Mouse (Mus musculus): ENCODE measurements around the gene Kcnk13.
"Not testable (repeated sequence)": the region's sequence is repeated elsewhere in the genome, so short reads cannot be mapped to it uniquely, and the experiment has no call there.

Gene Kcnk13

GRCm38 (mm10) chr12:99965203-99966115 lies 1.2 kb downstream of the Kcnk13 start:
- peak in 1 of 2 experiments; percentile 18 for DNase-seq (ENCODE audit: low spot score in 2 of 2)

GRCm38 (mm10) chr12:99966116-99966770 lies 1.9 kb downstream of the Kcnk13 start:
- DNase-seq (ENCODE audit: low spot score in 2 of 2): no peak

- DNase-seq (ENCODE audit: low spot score in 2 of 2): peak in 1 of 2 experiments; percentile 22
Observed at GRCm38 (mm10) chr12:99966881-99967363, 2.6 kb downstream of the Kcnk13 start.

GRCm38 (mm10) chr12:99969906-99970305 lies 5.6 kb downstream of the Kcnk13 start:
- no peak for DNase-seq (ENCODE audit: low spot score in 2 of 2)

- DNase-seq (ENCODE audit: low spot score in 2 of 2): not testable (repeated sequence)
Observed at GRCm38 (mm10) chr12:99971205-99971894, 7.1 kb downstream of the Kcnk13 start.

GRCm38 (mm10) chr12:99972825-99973224 lies 8.5 kb downstream of the Kcnk13 start:
- DNase-seq (ENCODE audit: low spot score in 2 of 2): no peak

- no peak for DNase-seq (ENCODE audit: low spot score in 2 of 2)
Observed at GRCm38 (mm10) chr12:99973659-99974058, 9.4 kb downstream of the Kcnk13 start.

- DNase-seq (ENCODE audit: low spot score in 2 of 2): no peak
Observed at GRCm38 (mm10) chr12:99979541-99979940, 15.2 kb downstream of the Kcnk13 start.

GRCm38 (mm10) chr12:99986797-99987196 lies 22.5 kb downstream of the Kcnk13 start:
- DNase-seq (ENCODE audit: low spot score in 2 of 2): no peak

- DNase-seq (ENCODE audit: low spot score in 2 of 2): peak in 1 of 2 experiments; percentile 64
Observed at GRCm38 (mm10) chr12:99988144-99988543, 23.8 kb downstream of the Kcnk13 start.

- no peak for DNase-seq (ENCODE audit: low spot score in 2 of 2)
Observed at GRCm38 (mm10) chr12:99992362-99992862, 28.1 kb downstream of the Kcnk13 start.

- DNase-seq (ENCODE audit: low spot score in 2 of 2): no peak
Observed at GRCm38 (mm10) chr12:99993146-99993890, 29.0 kb downstream of the Kcnk13 start.

- no peak for DNase-seq (ENCODE audit: low spot score in 2 of 2)
Observed at GRCm38 (mm10) chr12:99995951-99996350, 31.7 kb downstream of the Kcnk13 start.

- DNase-seq (ENCODE audit: low spot score in 2 of 2): no peak
Observed at GRCm38 (mm10) chr12:99999726-100000125, 35.4 kb downstream of the Kcnk13 start.

GRCm38 (mm10) chr12:100000381-100000780 lies 36.1 kb downstream of the Kcnk13 start:
- no peak for DNase-seq (ENCODE audit: low spot score in 2 of 2)

- DNase-seq (ENCODE audit: low spot score in 2 of 2): no peak
Observed at GRCm38 (mm10) chr12:100001246-100001645, 36.9 kb downstream of the Kcnk13 start.

GRCm38 (mm10) chr12:100001910-100002309 lies 37.6 kb downstream of the Kcnk13 start:
- DNase-seq (ENCODE audit: low spot score in 2 of 2): no peak

- peak; percentile 17 to 50 for DNase-seq (ENCODE audit: low spot score in 2 of 2)
Observed at GRCm38 (mm10) chr12:100002914-100003587, 38.8 kb downstream of the Kcnk13 start.

GRCm38 (mm10) chr12:100005285-100005684 lies 41.0 kb downstream of the Kcnk13 start:
- no peak for DNase-seq (ENCODE audit: low spot score in 2 of 2)

- DNase-seq (ENCODE audit: low spot score in 2 of 2): no peak
Observed at GRCm38 (mm10) chr12:100006681-100007080, 42.4 kb downstream of the Kcnk13 start.
